Mouse (Mus musculus) fibroblast of lung, adult 2 months (primary cell): ENCODE data around the gene Rtp3.

Experiments used
- DNase-seq: peaks from one replicate; pipeline ENCODE4 v3.0.0-alpha.2; 2011; ENCODE audit warnings: low read depth

The Rtp3 gene

DNA sequence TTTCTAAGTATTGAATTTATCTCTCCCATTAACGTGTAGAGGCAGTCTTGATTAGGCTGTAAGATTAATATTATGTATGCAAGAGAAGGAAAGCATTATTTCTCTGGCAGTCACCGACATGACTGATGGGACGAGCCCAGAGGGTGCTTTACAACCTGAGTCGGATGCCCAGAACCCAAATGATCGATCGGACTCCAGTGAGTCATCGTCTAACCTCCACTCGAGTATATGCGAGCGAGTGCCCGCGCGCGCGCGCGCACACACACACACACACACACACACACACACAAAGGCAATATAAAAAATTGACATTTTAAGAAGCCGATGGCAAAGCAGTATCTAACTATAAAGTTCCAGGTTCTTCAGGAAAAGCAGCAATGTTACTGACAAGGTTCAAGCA lies 45.0 kb downstream of the Rtp3 start:
- DNase-seq = no peak

DNA sequence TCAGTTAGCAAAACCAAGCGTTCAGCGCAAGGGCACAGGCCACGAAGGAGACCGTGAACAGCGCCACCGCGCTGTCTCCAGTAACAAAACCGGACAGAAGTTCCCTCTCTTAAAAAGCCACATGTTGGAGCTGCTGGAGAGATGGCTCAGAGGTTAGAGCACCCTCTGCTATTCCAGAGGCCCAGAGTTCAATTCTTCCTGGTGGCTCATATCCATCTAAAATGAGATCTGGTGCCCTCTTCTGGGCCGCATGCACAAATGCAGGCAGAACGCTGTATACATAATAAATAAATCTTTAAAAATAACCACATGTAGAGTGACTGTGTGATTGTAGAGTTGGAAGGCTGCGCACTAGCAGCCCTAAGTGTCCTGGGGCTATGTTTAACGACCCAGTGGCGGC lies 46.1 kb downstream of the Rtp3 start:
- no peak for DNase-seq

DNA sequence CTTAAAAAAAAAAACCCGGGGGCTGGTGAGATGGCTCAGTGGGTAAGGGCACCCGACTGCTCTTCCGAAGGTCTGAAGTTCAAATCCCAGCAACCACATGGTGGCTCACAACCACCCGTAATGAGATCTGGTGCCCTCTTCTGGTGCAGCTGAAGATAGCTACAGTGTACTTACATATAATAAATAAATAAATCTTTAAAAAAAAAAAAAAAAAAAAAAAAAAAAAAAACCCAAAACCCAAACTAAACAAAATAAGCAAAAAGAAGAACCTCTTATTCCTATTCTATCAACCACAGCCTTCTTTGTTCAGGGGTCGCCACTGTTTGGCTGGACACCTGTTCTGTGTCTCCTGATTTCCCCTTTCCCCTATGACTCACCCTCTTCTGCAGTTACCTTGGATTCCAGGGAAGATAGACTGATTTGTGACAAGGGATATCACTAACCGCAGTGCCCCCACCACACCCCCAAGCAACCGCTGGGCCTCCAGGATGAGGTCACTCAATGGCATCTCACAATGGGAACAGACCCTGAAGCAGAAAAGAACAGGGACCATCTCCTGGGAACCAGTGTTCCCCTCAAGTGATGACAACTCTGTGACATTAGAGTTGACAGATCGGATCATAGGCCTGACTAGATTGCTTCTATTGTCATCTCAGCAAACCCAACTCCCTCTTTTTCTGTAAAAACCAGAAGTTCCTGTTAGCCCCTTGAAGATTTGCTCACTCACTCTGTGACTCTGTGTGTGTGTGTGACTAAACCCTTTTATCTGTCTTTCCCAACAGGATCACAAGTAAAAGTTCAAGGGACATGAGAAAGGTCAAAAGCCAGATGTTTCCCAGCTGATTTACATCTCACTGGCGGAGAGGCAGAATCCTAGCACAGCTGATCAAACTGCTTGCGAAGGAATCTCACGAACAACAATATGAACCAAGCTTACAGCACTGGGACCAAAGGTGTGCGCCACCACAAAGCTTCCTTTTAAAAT lies 52.6 kb downstream of the Rtp3 start:
- no peak for DNase-seq

DNA sequence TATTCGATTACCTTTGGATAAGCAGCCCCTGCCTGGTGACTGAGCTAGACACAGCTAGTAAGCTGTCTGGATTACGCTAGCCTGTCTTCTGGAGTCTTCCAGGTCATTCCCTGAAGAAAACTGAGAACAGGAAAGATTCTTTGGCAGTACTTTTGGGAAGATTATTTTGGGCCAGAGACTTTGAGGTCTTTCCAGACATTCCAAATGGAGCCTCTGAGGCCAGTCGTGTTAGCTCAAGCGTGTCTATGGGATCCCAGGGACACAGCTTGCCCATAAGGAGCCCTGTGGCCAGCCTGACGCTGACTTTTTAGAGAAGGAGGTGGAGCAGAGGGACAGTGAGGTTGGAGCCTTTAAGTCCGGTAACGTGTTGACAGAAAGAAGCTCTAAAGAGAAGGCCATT lies 54.4 kb downstream of the Rtp3 start:
- no peak for DNase-seq
